Mouse (Mus musculus): ENCODE data around the gene Pianp. TPM values are rescaled to one million over a fixed set of nuclear protein-coding genes. Genes with fewer than 3 reads are reported as not detected.

Gene Pianp
- 2.3 and 3.3 TPM in 2 replicates for polyA plus RNA-seq (2012; rRNA removed)

DNA sequence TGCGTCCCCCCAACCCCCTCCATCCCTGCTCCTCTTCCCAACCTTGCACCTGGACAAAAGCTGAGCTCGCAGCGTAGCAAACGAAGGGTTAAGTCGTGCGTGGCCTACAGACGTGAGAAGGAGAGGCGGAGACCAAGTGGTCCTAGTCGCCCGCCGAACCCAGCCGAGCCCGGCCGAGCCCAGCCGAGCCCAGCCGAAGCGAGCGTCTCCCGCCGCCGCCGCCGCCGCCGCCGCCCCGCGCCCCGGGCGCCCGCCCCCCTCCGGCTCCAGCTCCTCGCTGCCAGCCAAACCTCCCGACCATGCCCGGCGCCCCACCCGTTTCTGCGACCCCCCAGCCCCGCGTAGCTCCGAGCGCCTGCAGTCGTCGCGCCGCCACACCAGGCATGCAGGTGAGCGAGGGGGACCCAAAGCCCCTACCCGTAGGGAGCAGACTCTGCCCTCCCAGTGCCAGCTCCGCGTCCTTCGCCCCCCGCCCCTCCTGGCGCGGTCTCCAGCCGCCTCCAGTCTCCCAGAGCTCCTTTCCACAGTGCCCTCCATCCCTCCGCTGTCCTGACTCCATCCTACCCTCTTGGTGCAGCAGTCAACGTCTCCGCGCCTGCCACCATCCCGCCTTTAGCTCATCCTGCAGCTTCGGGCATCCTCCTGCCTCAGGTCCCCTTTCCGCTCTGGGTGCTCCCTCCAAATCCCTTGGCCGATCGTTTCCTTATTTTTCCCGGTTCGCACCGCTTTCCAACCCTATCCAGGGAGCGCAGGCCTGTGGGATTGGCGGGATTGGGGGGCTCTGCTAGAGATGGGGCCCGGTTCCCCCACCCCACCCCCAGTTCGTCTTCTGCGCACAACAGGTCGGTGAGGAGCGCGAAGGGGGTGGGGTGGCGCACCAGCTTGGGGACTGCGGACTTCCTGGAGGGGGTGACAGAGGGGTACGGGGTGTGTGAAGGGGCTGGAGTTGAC, at the start of gene Pianp:
Gene Pianp, plus strand, starts transcription at position 144 of the 951 bp plus-strand sequence.
- no peak for DNase-seq (ENCODE audit: low read depth, low spot score)
- whole genome bisulfite sequencing = 1% methylated on average over 73 of the region's 78 CpGs

DNA sequence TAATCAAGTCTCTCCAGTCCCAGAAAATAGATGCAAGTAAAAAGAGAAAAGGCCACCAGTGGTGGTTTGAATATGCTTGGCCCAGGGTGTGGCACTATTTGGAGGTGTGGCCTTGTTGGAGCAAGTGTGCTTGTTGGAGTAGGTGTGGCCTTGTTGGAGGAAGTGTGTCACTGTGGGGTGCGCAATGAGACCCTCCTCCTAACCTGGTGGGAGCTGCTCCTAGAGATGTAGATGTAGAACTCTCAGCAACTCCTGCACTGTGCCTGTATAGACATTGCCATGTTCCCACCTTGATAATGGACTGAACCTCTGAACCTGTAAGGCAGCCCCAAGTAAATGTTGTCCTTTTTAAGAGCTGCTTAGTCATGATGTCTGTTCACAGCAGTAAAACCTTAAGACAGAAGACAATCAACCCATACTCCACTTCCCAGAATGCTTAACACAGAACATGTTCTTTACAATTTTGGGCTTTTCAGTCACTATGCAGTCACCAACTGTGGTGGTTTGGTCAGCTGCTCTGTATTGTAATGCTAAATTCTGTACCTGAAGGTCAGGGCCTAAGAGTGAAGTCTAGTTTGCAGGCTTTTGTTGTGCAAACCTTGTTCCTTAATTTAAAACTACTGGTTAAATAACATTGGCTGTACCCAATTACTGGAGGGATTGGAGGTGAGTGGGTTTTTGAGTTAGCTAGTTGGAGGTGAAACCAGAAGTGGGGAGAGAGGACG, 42.3 kb upstream of the Pianp start:
- no peak for DNase-seq (ENCODE audit: low read depth, low spot score)
- 90% methylated on average over 2 of the region's 2 CpGs for WGBS

DNA sequence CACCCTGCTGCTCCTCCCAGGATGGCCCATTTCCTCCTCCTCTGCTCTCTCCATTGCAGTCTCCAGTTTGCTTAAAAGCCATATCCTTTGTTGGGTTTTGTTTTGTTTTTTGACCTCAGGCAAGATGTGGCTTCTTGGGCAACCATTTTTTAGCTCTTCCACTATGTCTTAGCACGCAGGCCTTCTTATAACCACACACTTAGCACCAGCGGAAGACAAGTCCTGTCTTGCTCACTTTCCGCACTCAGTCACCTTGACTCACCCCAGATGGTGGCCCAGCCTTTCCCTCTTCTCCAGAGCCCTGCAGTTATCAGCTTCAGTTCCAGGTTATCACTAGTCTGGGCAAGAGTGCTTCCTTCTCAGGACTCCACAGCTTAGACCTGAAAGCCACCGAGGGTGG, 41.3 kb upstream of the Pianp start:
- WGBS = 98% methylated on average over 4 of the region's 4 CpGs
- DNase-seq (ENCODE audit: low read depth, low spot score) = no peak

DNA sequence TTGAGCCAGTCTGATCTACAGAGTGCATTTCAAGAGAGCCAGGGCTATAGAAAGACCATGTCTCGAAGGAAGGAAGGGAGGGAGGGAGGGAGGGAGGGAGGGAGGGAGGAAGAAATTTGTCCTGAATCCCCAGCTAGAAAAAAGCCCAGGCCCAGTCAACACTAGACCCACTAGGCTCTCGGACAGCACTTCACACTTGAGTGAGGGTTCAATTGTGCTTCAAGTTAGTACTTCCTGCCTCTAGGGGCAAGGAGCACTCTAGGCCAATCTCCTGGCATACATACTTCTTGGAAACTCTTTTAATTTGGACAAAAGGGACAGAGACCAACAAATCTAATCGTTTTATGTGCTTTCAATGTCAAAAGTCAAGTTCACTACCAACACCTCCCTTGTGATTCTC, 38.4 kb upstream of the Pianp start:
- DNase-seq (ENCODE audit: low read depth, low spot score) = no peak
- 76% methylated on average over 3 of the region's 3 CpGs for WGBS

DNA sequence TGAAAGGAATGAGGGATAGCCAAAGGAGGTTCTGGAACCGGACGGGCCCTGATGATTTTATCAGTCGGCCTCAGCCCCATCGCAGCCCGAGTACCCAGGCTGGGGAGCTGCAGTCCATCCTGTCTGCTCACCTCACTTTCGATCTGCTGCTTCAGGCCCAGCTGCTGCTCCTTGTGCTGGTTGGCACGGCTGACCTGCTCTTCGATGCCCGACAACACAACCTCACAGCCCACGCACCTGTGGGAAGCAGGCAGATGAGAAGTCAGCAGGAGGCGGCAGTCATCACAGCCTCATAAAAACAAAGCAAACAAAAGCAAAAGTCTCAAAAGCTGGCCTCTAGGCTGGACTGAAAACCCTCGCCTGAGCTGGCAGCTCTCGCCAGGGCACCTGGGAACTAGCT, 36.5 kb upstream of the Pianp start:
- no peak for DNase-seq (ENCODE audit: low read depth, low spot score)
- 40% methylated on average over 13 of the region's 13 CpGs for WGBS

DNA sequence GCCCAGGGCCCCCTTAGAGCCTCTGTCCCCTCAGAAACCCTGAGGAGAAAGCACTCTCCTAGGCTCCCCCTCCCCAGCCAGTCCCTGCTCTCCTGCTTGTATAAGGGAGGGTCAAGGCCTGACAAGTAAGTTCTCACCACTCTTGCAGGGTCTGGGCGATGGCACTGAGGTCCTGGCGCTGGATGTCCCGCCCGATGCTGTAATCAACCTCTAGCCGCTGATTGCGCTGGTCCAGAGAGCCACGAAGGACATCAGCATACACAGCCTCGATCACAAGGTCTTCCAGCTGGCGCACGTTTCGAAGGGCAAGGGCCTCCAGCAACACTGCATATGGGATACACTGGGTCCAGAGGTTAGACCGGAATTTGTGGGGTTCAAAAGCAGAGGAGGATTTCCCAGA, 35.5 kb upstream of the Pianp start:
- 85% methylated on average over 12 of the region's 12 CpGs for WGBS
- no peak for DNase-seq (ENCODE audit: low read depth, low spot score)

DNA sequence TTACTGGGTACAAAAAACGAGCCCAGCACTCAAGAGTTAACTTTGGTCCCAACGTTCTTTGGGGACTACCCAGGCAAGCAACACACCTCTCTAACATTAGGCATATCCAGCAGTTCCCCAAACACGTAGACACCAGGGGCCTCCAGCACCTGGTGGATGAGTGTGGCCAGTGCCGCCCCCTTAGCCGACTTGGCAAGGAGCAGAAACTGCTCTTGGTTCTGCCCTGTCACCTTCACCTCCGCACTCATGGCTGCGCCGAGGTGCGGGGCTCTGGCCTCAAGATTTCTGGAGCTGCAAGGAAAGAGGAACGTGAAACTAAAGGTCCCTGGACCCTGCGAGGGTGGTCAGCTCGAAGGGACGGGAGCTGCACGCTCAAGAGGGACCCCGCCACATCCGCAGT, 31.9 kb upstream of the Pianp start:
- 15% methylated on average over 16 of the region's 16 CpGs for WGBS
- no peak for DNase-seq (ENCODE audit: low read depth, low spot score)

DNA sequence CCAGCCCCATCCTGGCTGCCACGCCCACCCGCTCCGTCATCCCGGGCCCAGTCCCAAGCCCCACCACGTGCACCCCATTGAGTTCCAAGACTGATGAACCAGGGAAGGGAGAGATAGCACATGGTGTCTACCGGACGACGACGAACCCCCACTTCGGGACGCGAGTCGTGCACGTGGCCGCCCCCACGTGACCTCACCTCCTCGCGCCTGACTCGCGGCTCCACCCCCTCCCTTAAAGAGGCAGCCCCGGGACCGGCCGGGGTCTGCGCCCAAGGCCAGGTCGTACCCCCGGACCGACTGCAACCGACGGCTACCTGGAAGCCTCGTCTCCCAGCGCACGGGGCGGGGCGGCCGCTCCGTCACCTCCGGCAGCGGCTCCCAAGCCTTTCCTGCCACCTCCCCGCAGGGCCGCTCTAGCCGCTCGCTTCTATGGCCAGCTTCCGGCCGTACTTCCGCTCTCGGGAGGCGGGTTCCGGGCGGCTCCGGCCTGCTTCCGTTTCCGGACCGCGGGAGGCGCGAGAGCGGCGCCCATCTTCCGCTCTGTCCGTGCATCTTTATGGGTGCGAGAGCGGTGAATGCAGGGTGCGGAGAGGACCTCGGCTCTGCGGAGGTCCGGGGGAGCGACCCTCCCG, 31.3 kb upstream of the Pianp start, which contains the start of gene Cops7a:
Gene Cops7a, minus strand, starts transcription at position 451 of the 632 bp plus-strand sequence.
- WGBS = under 1% methylated on average over 68 of the region's 68 CpGs
- peak; percentile 82 for DNase-seq (ENCODE audit: low read depth, low spot score)

DNA sequence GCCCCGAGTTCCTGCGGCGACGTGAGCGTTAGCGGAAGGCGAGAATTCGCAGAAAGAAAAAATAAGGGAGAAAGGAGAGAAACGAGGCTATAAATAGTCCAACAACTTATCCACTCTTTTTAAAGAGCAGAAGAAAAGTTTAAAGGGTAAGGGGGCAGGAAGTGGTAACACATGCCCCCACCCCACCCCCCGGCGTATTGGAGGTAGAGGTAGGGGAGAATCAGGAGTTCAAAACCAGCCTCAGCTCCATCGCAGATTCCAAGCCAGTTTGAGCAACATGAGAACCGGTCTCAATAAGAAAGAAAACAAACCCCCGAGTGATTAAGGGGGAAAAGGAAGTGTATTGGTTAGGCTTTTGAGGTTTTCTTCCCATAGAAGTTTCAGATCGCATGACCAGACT, 30.7 kb upstream of the Pianp start:
- DNase-seq (ENCODE audit: low read depth, low spot score) = no peak
- WGBS = 6% methylated on average over 15 of the region's 15 CpGs

DNA sequence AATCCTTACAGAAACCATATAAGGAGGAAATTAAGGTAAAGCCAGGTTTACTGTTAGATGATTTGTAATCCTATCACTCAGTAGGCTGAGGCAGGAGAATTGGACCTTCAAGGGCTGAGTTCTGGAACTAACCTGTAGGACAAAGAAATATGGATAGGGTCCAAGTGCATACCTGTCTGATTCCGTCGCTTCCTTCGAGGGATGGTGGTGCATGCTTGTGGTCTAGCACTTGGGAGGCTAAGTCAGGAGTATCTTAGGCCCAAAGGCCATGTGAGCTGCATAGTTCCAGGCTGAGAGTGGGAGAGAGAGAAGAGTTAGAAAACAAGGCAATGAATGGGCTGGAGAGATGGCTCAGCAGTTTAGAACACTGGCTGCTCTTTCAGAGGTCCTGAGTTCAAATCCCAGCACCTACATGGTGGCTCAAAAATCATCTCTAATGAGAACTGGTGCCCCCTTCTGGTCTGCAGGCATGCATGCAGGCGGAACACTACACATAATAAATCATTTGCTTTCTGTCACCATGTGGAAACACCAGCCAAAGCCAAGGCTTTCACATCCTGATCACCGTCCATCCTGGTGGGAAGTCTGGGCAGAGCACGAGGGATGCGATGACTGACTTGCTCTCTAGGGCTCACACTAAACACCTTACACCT, 29.9 kb upstream of the Pianp start:
- WGBS = 94% methylated on average over 7 of the region's 7 CpGs
- no peak for DNase-seq (ENCODE audit: low read depth, low spot score)

DNA sequence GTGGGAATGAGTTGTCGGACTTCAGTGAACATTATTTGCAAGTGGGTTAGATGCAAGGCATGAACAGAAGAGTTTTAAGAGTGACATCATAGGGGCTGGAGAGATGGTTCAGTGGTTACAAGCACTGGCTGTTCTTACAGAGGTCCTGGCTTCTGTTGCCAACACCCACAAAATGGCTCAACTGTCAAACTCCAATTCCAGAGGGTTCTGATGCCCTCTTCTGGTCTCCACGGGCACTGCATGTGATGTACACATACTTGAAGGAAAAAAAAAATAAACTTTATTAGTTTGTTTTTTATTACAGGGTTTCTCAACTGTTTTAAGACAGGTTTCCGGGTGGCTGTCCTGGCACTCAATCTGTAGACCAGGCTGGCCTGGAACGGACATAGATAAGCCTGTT, 28.7 kb upstream of the Pianp start:
- WGBS = 44% methylated on average over 4 of the region's 4 CpGs

DNA sequence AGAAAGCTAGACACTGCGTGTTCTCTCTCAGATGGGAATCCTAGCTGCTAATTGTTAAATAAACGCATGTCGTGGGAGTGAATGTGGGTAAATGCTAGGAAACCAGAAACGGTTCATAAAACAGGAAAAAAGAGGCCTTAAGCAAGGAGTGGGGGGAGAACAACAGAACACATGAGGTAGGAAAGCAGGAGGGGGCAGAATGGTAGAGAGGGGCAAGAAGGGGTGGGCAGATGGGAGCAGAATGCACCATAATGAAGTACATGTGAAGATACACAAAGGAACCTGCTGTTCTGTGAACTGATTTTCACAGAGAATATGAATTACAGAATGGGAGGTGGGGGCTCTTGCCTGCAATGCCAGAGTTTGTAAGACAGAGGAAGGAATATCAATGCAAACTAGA, 4.3 kb upstream of the Pianp start:
- WGBS = 71% methylated on average over 4 of the region's 4 CpGs
- no peak for DNase-seq (ENCODE audit: low read depth, low spot score)

More for the DNA sequence above, 28.7 kb upstream of the Pianp start:
- DNase-seq (ENCODE audit: low read depth, low spot score) = no peak

DNA sequence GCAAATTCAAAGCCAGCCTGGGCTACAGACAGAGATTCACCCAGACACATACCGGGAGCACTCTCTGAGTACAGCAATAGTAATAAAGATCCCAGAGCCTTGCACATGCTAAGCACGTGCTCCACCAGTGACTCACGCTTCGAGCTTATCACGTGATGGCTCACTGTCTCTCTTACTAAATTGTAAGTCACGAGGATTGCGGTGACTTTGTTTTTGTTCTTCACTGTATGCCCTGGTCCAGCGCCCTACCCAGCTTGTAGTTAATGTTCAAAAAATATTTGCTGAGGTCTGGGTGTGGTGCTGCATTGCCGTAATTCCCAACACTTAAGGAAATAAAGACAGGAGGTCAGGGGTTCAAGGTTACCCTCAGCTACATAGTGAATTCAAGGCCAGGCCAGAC, 3.1 kb upstream of the Pianp start:
- peak; percentile 87 for DNase-seq (ENCODE audit: low read depth, low spot score)
- WGBS = 34% methylated on average over 9 of the region's 9 CpGs

DNA sequence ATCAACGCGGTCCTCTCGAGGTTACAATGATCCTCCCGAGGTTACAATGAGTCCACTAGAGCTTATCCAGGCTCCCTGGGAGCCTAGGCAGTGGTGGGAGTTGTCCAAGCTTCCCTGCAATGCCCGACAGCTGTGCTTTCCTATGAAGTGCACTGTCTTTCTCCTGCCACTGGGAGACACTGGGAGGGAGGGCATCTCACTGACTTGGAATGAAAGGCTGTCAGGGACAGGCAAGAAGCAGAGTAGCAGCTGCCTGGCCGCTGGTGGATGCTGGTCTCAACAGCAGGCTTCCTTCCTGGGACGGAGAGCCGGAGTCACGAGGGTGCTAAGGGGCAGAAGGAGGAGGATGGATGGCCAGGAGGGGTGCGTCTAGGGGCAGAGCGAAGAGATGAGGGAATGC, 2.6 kb upstream of the Pianp start:
- no peak for DNase-seq (ENCODE audit: low read depth, low spot score)
- 22% methylated on average over 11 of the region's 11 CpGs for WGBS

DNA sequence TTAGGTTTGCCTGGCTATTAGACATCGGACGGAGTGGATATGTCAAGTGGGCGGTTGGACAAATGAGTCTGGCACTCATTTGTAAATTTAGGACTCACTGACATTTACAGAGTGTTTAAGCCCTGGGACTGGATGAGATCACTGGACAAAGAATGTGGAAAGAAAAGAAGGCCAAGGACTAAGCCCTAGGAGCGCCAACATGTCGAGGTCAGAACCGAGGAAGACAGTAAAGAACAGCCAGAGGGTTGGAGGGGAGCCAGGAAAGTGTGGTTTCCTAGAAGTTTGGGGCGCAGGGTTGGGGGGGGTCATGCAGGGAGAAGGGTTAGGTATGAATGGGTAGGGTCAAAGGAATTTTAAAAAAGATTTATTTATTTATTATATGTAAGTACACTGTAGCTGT, 1.2 kb upstream of the Pianp start:
- 67% methylated on average over 7 of the region's 7 CpGs for WGBS
- no peak for DNase-seq (ENCODE audit: low read depth, low spot score)

DNA sequence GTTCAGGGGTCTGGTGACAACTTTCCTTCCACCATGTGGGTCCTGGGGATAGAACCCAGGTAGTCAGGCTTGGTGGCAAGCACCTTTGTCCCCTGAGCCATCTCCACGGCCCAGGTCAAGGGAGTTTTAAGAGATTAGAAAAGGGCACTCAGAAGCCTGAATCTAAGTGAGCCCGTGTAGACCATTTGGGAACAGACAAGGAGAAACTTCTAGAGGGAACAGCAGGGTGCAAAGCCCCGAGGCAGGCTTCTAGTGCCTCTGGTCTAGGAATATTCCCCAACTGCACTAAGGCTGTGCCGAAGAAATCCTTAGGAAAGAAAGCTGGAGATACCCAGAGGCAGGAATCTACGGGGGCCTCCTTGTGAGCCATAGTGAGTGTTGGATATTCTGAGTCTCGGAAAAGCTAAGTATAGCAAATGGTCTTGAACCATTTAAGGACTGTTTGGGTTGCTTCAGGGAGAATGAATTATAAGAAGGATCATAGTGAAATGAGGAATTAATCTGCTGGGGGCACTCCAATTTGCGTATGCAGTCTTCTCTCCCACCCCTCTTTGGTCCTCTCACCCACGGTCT, 577 bp upstream of the Pianp start:
- DNase-seq (ENCODE audit: low read depth, low spot score) = no peak
- 65% methylated on average over 8 of the region's 8 CpGs for WGBS

DNA sequence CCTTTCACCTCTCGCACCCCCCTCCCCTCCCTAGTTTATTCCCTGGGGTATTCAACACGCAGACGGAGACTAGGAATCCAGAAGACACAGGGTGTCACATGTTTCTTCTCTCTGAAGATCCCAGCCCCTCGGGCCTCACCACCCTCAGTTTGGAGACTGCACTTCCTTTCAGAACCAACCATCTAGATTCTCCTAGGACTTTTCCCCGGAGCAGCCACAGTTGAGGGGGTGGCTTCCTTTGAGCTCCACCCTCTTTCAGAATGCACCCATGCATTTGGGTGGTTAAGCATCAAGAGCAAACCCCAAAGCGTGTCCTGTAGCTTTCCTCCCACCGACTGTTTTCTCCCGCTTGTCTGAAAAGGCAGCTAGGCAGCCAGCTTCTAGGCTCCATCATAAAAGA, 1.6 kb downstream of the Pianp start:
- WGBS = 11% methylated on average over 8 of the region's 8 CpGs
- no peak for DNase-seq (ENCODE audit: low read depth, low spot score)

DNA sequence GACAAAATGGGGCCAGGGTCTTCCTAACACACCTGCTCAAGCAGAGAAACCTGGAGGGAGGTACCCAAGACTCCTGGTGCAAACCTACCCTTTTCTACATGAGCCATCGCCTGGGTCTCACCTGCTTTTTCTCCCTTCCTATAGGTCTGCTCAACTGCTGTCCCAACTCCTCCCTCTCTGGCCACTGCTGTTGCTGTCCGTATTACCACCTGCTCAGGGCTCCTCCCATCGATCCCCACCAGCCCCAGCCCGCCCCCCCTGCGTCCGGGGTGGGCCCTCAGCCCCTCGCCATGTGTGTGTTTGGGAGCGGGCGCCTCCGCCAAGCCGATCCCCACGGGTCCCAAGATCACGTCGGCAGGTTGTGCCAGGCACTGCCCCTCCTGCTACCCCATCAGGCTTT, 2.6 kb downstream of the Pianp start:
- no peak for DNase-seq (ENCODE audit: low read depth, low spot score)
- 38% methylated on average over 14 of the region's 14 CpGs for WGBS

DNA sequence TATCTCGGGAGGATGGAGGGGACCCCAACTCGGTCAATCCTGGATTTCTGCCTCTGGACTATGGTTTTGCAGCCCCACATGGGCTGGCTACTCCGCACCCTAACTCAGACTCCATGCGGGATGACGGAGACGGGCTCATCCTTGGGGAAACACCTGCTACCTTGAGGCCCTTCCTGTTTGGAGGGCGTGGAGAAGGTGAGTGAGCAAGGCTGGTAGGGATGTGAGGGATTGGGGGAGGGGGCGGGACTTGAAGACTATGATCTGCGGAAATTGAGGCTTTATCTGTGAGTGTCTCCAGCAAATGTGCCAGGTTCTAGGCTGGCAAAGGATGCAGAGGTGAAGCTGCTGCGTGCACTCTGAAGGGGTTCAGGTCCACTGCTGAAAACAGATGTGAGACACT, 3.1 kb downstream of the Pianp start:
- 31% methylated on average over 10 of the region's 10 CpGs for WGBS
- no peak for DNase-seq (ENCODE audit: low read depth, low spot score)

DNA sequence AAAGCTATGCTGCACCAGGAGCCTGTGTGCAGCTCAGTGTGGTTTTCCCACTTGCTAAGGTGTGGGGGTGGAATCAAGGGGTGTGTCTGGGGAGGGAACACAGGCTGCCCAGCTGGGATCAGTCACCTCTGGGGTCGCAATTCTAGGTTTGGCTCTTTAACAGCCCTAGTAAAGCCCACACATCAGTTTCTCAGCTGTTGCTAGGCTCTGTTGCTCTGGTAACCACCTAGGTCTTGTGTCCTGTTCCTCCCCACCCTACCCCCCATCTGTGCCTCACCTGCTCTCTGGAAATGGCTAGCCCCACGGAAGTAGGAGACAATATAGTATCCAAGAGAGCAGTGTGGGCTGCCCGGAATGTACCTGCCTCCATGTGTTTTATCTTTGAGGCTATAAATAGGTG, 7.2 kb downstream of the Pianp start:
- no peak for DNase-seq (ENCODE audit: low read depth, low spot score)
- WGBS = 14% methylated on average over 3 of the region's 3 CpGs

Measured in large intestine, adult 2 months (tissue).